Mouse (Mus musculus) hindbrain, postnatal 0 days (tissue): ENCODE results near the gene Slc25a48. TPM values are rescaled to one million over a fixed set of nuclear protein-coding genes. Genes with fewer than 3 reads are reported as not detected.

ENCODE experiments used
- ATAC-seq: fragments of 200-750 bp; cut with Nextera tagmentation; 2 replicates; pipeline ENCODE4 v1.8.0; 2017; ENCODE audit warnings: mild to moderate bottlenecking, moderate TSS enrichment, moderate library complexity
- DNase-seq: peaks from one replicate; pipeline ENCODE4 v3.0.0-alpha.2; 2015; ENCODE audit warnings: low spot score
- H3K27ac ChIP-seq: fragments of 300-500 bp; sonication (generic); 2 replicates; pipeline ENCODE4 v1.5.1; 2014; ENCODE audit warnings: mild to moderate bottlenecking
- H3K27me3 ChIP-seq: fragments of 300-500 bp; sonication (generic); 2 replicates; pipeline ENCODE4 v1.6.1; 2014; ENCODE audit warnings: low read length, mixed read lengths; ENCODE audit not compliant: insufficient read depth
- H3K36me3 ChIP-seq: fragments of 300-500 bp; sonication (generic); 2 replicates; pipeline ENCODE4 v1.6.1; 2014; ENCODE audit warnings: low read length, mixed read lengths; ENCODE audit not compliant: insufficient read depth
- H3K4me1 ChIP-seq: fragments of 300-500 bp; sonication (generic); 2 replicates; pipeline ENCODE4 v1.6.1; 2014; ENCODE audit warnings: antibody characterized with exemption, low read length, mixed read lengths; ENCODE audit not compliant: insufficient read depth
- H3K4me2 ChIP-seq: fragments of 300-500 bp; sonication (generic); 2 replicates; pipeline ENCODE4 v1.6.1; 2014; ENCODE audit warnings: low read depth, mild to moderate bottlenecking, low read length, moderate library complexity, mixed read lengths
- H3K4me3 ChIP-seq: fragments of 300-500 bp; sonication (generic); 2 replicates; pipeline ENCODE4 v1.5.1; 2014; ENCODE audit warnings: low read length
- H3K9ac ChIP-seq: fragments of 300-500 bp; sonication (generic); replicated peaks from 2 replicates; pipeline ENCODE4 v1.6.1; 2014; ENCODE audit warnings: mild to moderate bottlenecking, low read length, moderate library complexity, mixed read lengths
- H3K9me3 ChIP-seq: fragments of 300-500 bp; sonication (generic); 2 replicates; pipeline ENCODE4 v1.6.1; 2016; ENCODE audit warnings: low read length, mixed read lengths
- CTCF ChIP-seq: IDR thresholded peaks from 2 replicates; pipeline ENCODE4 v1.5.1; 2016; ENCODE audit warnings: antibody characterized with exemption, control low read depth, low read depth
- WGBS: fragments of 180-500 bp; shearing (Covaris S2); extraction: QIAGEN DNeasy Blood & Tissue Kit; methylation state at CpG from one replicate; pipeline ENCODE4 v1.1.7; 2014; 5-methylcytosine and 5-hydroxymethylcytosine counted together
- polyA plus RNA-seq: library from polyadenylated mRNA; unstranded; fragments of >200 nt; fragmentation: Nextera tagmentation; extraction: Ambion mirVana; gene quantifications from 2 replicates; pipeline ENCODE4 v1.2.1, GENCODE M21; 2015
- total RNA-seq: library from RNA; depleted of rRNA; stranded (reverse); fragments of >200 nt; gene quantifications from 2 replicates; pipeline ENCODE4 v1.2.3, GENCODE M21; 2014

Gene Slc25a48
- total and polyA plus RNA-seq, 2 experiments from 2014 or later = not detected

- H3K4me2 ChIP-seq = no peak overlapping the region
- 89% methylated on average over 8 of the region's 8 CpGs for WGBS
- no peak overlapping the region for H3K4me3 ChIP-seq
- DNase-seq = no peak
- TF ChIP-seq CTCF = no peak
- H3K9ac ChIP-seq = no peak overlapping the region
- H3K36me3 ChIP-seq = no peaks in the 10 kb centered on the region
- no peaks in the 10 kb centered on the region for H3K9me3 ChIP-seq
- H3K27ac ChIP-seq = no peak overlapping the region
- H3K27me3 ChIP-seq = no peaks in the 10 kb centered on the region
- no peak for ATAC-seq
- H3K4me1 ChIP-seq = no peaks in the 10 kb centered on the region
These were observed 62.5 kb downstream of the Slc25a48 start for GRCm38 (mm10) chr13:56500636-56501035.

GRCm38 (mm10) chr13:56501866-56502420 lies 63.8 kb downstream of the Slc25a48 start:
- H3K9ac ChIP-seq = no peak overlapping the region
- H3K9me3 ChIP-seq = no peaks in the 10 kb centered on the region
- no peak for TF ChIP-seq CTCF
- no peak for ATAC-seq
- no peak overlapping the region for H3K4me2 ChIP-seq
- no peaks in the 10 kb centered on the region for H3K36me3 ChIP-seq
- H3K4me1 ChIP-seq = no peaks in the 10 kb centered on the region
- DNase-seq = no peak
- 66% methylated on average over 6 of the region's 6 CpGs for WGBS
- H3K27ac ChIP-seq = no peak overlapping the region
- no peaks in the 10 kb centered on the region for H3K27me3 ChIP-seq
- no peak overlapping the region for H3K4me3 ChIP-seq

- H3K4me2 ChIP-seq = no peak overlapping the region
- no peaks in the 10 kb centered on the region for H3K4me1 ChIP-seq
- no peak for TF ChIP-seq CTCF
- ATAC-seq (no peak), DNase-seq (no peak)
- 73% methylated on average over 6 of the region's 6 CpGs for WGBS
- H3K27ac ChIP-seq = no peak overlapping the region
- H3K4me3 ChIP-seq = no peak overlapping the region
- no peaks in the 10 kb centered on the region for H3K27me3 ChIP-seq
- H3K9ac ChIP-seq = no peak overlapping the region
- no peaks in the 10 kb centered on the region for H3K36me3 ChIP-seq
- no peaks in the 10 kb centered on the region for H3K9me3 ChIP-seq
These were observed 68.8 kb downstream of the Slc25a48 start for GRCm38 (mm10) chr13:56506871-56507496.

GRCm38 (mm10) chr13:56509796-56510195 lies 71.6 kb downstream of the Slc25a48 start:
- Histone ChIP-seq H3K9ac (no peak overlapping the region), H3K4me1 (no peaks in the 10 kb centered on the region), H3K36me3 (no peaks in the 10 kb centered on the region), H3K4me2 (no peak overlapping the region), H3K4me3 (no peak overlapping the region), H3K27me3 (no peaks in the 10 kb centered on the region), H3K27ac (no peak overlapping the region), H3K9me3 (no peaks in the 10 kb centered on the region)
- WGBS = 79% methylated on average over 2 of the region's 2 CpGs
- ATAC-seq (no peak), DNase-seq (no peak)
- no peak for TF ChIP-seq CTCF

- Histone ChIP-seq H3K4me1 (no peaks in the 10 kb centered on the region), H3K27ac (no peak overlapping the region)
These were observed 75.4 kb downstream of the Slc25a48 start for GRCm38 (mm10) chr13:56513595-56513994.

GRCm38 (mm10) chr13:56516311-56516710 lies 78.2 kb downstream of the Slc25a48 start:
- no peak for ATAC-seq
- no peak overlapping the region for H3K4me3 ChIP-seq
- no peaks in the 10 kb centered on the region for H3K4me1 ChIP-seq
- no peak overlapping the region for H3K4me2 ChIP-seq
- peak; percentile 15 for DNase-seq
- no peaks in the 10 kb centered on the region for H3K27me3 ChIP-seq
- no peak for TF ChIP-seq CTCF
- no peak overlapping the region for H3K9ac ChIP-seq
- WGBS = 53% methylated on average over 4 of the region's 4 CpGs
- no peaks in the 10 kb centered on the region for H3K36me3 ChIP-seq
- H3K27ac ChIP-seq = no peak overlapping the region
- H3K9me3 ChIP-seq = no peaks in the 10 kb centered on the region

More at GRCm38 (mm10) chr13:56513595-56513994, 75.4 kb downstream of the Slc25a48 start:
- Histone ChIP-seq H3K36me3 (no peaks in the 10 kb centered on the region), H3K4me2 (no peak overlapping the region), H3K9ac (no peak overlapping the region), H3K27me3 (no peaks in the 10 kb centered on the region), H3K9me3 (no peaks in the 10 kb centered on the region), H3K4me3 (no peak overlapping the region)
- DNase-seq (no peak), ATAC-seq (peak; percentile 74; the same call in 1 of the 2 replicates)
- no peak for TF ChIP-seq CTCF

GRCm38 (mm10) chr13:56516816-56517215 lies 78.7 kb downstream of the Slc25a48 start:
- Histone ChIP-seq H3K4me1 (no peaks in the 10 kb centered on the region), H3K4me2 (no peak overlapping the region), H3K4me3 (no peak overlapping the region), H3K27me3 (no peaks in the 10 kb centered on the region), H3K27ac (no peak overlapping the region), H3K9ac (no peak overlapping the region), H3K9me3 (no peaks in the 10 kb centered on the region), H3K36me3 (no peaks in the 10 kb centered on the region)
- no peak for ATAC-seq
- no peak for TF ChIP-seq CTCF
- WGBS = 47% methylated on average over 7 of the region's 7 CpGs
- DNase-seq = no peak
